Mouse (Mus musculus): ENCODE data around the gene Klf6.

Gene Klf6

DNA sequence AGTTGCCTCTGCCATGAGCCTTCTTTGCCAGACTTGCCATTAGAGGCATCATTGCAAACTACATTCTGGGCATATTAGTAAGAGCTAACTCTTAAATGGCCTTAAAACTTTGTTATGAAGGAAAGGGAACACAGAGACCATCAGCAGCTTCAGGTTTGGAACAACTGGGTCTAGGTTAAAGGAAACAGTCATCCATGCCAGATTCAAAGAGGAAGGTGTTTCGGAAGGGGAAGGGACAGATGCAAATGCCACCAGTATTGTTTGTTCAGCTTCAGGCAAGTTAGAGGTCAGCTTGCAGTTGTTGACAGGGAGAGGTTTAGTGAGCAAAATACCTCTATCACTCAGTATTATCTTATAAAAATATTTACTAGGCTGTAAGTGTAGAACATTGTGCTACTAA, 37.7 kb downstream of the Klf6 start:
- no peak for DNase-seq (ENCODE audit: low spot score in 2 of 2)

DNA sequence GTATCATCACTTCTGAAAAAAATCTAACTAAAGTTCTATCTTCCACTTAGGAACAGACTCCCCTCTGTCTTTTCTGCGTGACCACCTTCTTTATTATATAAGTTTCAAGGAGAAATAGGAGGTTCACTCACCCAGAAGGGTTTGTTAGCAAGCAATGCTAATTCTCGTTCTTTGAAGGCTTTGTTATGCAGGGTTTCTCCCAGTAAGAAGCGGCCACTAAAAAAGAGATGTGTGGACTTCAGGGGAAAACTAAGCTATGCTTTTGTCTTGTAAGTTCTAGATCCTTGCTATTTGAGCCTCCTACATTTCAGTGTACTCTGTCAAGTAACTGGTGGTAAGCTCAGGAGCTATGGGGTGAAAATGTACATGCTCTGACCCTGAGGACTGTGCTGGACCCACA, 38.4 kb downstream of the Klf6 start:
- no peak for DNase-seq (ENCODE audit: low spot score in 2 of 2)

DNA sequence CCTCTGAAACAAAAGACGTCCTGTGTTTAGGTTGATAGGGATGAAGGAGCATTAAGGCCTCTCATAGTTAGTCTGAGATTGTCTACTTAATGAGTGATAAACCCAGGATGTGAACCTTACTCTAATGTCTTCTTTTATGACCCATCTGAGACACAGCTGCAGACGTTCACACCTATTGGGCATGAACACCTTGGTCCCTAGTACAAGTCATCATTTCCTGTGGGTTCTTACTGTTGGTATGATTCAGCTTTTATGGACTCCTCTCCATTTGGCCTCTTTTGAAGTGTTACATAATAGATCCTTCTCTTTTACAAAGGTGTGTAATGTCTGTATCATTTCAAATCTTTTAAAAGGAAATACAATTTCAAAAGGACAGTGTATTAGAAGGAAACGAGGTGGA, 51.9 kb downstream of the Klf6 start:
- DNase-seq (ENCODE audit: low spot score in 2 of 2) = no peak

- DNase-seq (ENCODE audit: low spot score in 2 of 2) = no peak
These were observed 56.1 kb downstream of the Klf6 start for GRCm38 (mm10) chr13:5917360-5917759.

- no peak for DNase-seq (ENCODE audit: low spot score in 2 of 2)
These were observed 58.7 kb downstream of the Klf6 start for GRCm38 (mm10) chr13:5919966-5920365.

Measured in urinary bladder, postnatal 4 days (tissue).